Mouse (Mus musculus) fat pad, adult 2 months (tissue): ENCODE measurements around the gene Ergic2.
A peak's percentile ranks its signal among the peaks of the same experiment; 100 is the strongest.

Source experiments
- DNase-seq: peaks from one replicate; pipeline ENCODE4 v3.0.0-alpha.2; 2011; ENCODE audit warnings: low read depth, low spot score; ENCODE audit errors: extremely low read depth

Gene Ergic2

GRCm38 (mm10) chr6:148211897-148212680 is at the start of gene Ergic2:
Gene Ergic2 (minus strand): TSS chr6:148212374.
- peak; percentile 94 for DNase-seq

DNA sequence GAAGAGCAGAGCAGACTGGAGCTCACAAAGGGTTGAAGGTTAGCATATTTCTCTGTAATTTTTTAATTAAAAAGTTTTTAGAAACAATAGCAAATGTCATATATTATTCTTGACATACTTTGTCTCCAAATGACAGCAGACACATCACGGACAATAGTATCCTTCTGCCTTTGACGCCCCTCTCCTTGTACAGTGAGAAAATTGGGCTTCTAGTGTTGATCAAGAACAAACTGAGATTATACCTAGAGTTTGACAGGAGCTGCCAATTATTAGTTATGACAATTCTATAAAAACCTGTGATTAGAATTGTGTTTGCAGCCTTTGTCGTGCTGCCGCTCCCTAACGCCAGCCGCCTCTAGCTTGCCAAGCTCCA is 48.5 kb upstream of the Ergic2 start:
- no peak for DNase-seq

GRCm38 (mm10) chr6:148259979-148260728 is 48.0 kb upstream of the Ergic2 start:
- DNase-seq, result no peak

GRCm38 (mm10) chr6:148259074-148259473 is 46.9 kb upstream of the Ergic2 start:
- DNase-seq, result no peak

DNA sequence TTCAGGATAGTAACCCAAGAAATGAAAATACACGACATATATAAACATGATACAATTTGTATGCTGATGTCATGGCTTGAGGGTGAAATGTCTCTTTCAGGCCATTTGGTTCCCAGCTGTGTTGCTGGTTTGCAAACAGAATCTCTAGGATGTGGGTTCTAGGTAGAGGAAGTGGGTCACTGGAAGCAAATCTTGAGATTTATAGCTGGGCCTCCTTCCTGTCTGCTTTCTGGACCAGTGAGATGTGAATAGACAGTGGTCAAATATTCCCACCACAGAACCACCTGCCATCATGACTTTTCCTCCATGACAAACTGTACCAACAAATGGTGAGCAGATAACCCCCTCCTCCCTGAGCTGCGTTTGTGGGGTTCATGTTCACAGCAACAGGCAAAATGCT is 45.6 kb upstream of the Ergic2 start:
- no peak for DNase-seq

DNA sequence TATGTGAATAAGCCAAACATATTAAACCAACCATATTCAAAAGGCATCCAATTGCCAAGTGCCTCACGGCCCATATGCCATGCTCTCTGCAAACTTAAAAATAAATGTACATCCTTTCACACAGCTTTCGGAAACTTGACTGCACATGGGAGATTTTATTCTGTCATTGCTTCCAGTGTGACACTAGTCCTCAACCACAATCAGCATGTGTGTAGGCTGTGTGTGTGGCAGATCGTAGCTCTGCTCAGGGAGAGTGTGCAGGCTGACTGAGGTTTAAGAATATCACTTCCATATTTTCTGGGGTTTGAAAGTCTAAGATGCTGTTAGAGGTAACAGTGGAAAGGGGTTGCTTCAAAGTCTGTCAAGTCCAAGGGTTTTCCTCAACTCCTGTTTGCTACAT is 43.9 kb upstream of the Ergic2 start:
- DNase-seq, result no peak

- no peak for DNase-seq
These were observed 43.4 kb upstream of the Ergic2 start for GRCm38 (mm10) chr6:148255395-148256053.

DNA sequence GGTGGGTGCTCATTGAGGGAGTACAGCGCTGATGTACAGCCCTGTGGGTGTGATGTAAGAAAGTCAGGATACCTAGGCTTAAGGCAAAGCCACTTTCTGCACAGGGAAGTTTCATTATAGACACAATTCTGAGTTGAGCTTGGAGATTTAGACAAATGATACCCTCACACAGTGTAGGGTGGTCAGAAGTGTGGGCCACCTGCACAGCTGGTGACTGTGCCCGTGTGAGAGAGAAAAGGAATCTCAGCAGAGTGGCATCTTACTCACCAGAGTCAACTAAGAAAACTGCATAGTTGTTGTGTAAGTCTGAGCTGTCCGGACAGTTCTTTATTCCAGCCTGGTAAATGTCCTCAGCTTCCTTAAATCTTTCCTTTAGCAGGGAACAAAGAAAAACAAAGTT is 37.0 kb upstream of the Ergic2 start:
- no peak for DNase-seq

DNA sequence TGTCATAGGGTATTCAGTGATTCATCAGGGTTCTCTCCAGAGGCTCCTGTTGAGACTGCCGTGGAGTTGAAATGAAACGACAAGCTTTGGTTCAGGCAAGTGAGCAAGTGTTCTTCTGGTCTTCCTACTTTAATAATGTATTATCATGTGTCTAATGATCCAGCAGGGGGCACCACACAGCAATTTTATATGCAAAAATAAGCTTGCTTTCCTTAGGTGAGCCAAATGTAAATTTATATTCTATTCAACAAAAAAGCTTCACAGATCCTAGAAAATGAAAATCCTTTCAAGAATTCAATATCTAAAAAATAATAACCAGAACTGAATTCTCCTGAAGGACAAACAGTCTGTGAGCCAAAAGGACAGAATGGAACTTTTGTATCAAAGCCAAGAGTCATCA is 36.5 kb upstream of the Ergic2 start:
- no peak for DNase-seq

GRCm38 (mm10) chr6:148246544-148246943 is 34.4 kb upstream of the Ergic2 start:
- no peak for DNase-seq

GRCm38 (mm10) chr6:148244836-148245235 is 32.7 kb upstream of the Ergic2 start:
- DNase-seq, result no peak

DNA sequence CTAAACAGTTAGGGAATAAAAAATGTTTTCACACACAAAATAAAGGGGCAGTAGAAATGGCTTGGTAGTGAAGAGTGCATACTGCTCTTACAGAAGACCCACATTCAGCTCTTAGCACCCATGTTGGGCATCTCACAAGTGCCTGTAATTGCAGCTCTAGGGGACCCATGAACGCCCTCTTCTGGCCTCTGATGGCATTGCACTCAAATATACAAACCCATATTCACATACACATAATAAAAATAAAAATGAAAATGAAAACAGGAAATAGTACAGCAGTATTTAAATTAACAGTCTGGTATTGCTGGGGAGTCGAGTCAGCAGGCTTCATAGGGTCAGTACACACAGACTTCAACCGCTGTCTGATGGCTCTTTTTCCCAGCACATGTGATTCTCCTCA is 30.1 kb upstream of the Ergic2 start:
- DNase-seq, result no peak

DNA sequence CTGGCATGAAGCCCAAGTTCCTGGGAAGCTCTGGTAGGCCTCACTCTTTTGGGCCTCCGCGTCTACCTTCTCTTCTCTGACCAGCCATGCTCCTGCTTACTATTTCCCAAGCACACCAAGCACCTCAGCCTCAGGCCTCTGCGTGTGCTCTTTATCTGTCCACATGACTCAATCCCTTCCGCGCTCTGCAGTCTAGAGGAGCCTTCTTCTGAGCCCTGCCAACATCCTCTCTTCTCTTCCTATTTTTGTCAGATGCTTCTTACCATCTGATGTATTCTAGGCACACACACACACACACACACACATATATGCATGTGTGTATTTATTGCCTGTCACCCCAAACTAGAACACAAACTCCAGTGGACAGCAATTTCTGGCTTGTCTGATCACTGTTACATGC is 29.5 kb upstream of the Ergic2 start:
- DNase-seq, result no peak

DNA sequence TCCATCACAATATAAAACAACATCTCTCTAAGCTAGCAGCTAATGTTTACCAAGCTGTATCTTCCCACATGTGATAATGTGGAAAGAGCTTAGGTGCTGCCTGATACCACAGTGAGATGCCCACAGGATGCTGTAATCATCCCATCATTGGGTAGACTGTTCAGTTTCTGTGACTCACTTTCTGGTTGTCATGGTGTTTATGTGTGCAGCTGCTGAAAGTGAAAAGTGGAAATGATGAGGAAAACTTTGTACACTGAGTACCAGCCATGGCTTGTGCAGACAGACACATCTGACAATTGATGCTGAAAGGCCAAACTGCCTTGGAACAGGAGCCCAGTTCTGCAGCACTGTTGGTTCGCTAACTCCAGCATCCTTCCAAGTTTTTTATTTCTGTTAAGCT is 27.1 kb upstream of the Ergic2 start:
- no peak for DNase-seq

- DNase-seq, result no peak
These were observed 25.3 kb upstream of the Ergic2 start for GRCm38 (mm10) chr6:148237453-148237852.

DNA sequence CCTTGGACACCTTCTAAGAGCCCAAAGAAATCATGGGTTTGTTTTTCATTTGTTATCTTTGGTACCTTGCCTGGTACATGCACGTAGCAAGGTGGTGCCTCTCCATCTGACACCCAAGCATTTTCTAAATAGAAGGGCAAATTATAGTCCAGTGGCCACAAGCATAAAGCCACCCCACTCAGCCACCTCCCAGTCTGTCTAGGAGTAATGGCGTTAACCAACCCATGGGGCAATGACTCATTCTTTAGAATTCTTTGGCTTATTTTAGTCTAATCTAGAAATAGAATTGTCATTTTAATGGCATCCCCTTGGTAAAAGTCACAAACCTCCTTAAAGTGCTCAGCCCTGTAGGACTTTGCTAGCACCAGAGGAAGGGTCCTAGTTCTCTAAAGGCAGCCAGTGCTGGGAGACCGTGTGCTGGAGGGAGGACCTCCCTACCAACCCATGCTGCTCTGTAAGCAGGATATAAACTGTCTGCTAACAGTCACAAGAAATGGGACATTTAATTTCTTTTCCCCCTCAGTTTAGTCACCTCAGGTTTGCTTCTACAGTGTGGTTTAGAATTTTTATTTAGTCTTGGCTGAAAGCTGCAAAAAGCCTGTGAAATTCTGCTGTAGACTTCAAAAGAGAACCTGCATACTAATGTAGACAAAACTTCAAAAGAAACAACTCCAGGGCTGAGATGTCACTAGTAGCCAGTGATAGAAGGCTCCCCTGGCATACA is 22.1 kb upstream of the Ergic2 start:
- DNase-seq, result no peak

DNA sequence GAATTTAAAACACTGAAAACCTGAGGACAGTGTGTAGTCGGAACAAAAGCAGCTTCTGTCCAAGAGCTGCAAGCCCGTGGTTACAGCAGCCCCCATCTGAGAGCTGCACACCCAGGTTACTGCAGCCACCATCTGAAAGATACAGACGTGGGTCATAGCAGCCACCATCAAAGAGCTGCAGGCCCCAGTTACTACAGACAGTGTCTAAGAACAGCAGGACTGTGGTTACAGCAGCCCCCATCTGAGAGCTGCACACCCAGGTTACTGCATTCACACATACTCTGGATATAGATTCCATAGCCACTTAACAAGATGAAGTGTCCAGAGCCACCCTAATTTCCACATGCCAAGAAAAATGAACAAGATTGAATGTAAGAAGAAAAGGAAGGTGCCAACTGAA is 15.4 kb upstream of the Ergic2 start:
- DNase-seq, result no peak

DNA sequence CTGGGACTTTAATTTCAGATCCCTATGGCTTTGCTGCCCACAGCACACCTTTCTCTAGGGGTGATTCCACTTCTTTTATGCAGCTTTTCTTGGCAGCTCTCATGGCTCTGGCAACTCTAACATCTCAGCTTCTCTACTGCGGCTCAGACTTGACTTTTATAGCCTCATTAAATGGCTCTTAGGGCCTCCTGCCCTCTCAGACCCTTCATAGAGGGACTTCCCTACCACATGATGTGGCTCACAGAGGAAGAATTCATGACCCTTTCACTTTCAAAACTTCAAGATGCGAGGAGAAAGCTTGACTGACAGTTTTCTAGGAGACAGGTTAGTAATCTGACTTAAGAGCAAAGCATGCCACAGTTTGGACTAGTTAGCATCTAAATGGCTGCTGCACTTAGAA is 10.5 kb upstream of the Ergic2 start:
- no peak for DNase-seq

- no peak for DNase-seq
These were observed 6.3 kb upstream of the Ergic2 start for GRCm38 (mm10) chr6:148218235-148219076.

- DNase-seq, result no peak
These were observed 4.6 kb upstream of the Ergic2 start for GRCm38 (mm10) chr6:148216752-148217151.
